ENCODE assay signal across 25 mouse cellular contexts in genomic region chr12:34660027-34660426, GRCm38 (mm10).
DNase-seq lines count a peak whose midpoint lies in the region; TF ChIP-seq lines count a peak whose summit lies in the region.
"Had no signal": no experiment of that assay in that cellular context is flagged by ENCODE, and none has a peak within 500 bp of the region (broad histone marks: within the 10 kb centered on the region; RNA-seq: fewer than 3 reads in every experiment).

No protein-coding gene starts in this region.

- 6% methylated on average over 5 of the region's 5 CpGs for WGBS in thymus, adult 2 months
- WGBS in embryonic facial prominence, embryonic 10.5 days: 48% methylated on average over 5 of the region's 5 CpGs
- WGBS in limb, embryonic 10.5 days: 15% methylated on average over 5 of the region's 5 CpGs

- H3K4me3 ChIP-seq in thymus, adult 2 months (ENCODE audit: control insufficient read depth, insufficient read depth, low read length): no peak overlapping the region
- H3K4me3 ChIP-seq in embryonic facial prominence, embryonic 10.5 days: no peak overlapping the region
- no peak overlapping the region for H3K4me3 ChIP-seq in limb, embryonic 10.5 days
- H3K4me3 ChIP-seq: embryonic facial prominence, embryonic 13.5 days; embryonic facial prominence, embryonic 15.5 days; erythroblast, embryonic 14.5 days; forebrain, embryonic 10.5 days; forebrain, embryonic 12.5 days had no signal

- peak; percentile 11 for DNase-seq in thymus, postnatal 4 days
- DNase-seq in thymus, adult 2 months: no peak
- peak; percentile 14 for DNase-seq in embryonic facial prominence, embryonic 10.5 days (ENCODE audit: low spot score)
- DNase-seq in limb, embryonic 10.5 days (ENCODE audit: low spot score): peak; percentile 66
- peak; percentile 46 for DNase-seq in mesoderm, embryonic 11.5 days (ENCODE audit: low read depth, low spot score)
- no peak for DNase-seq in MN1 (ENCODE audit: low spot score)
- DNase-seq in neural tube, embryonic 10.5 days (ENCODE audit: extremely low spot score, low spot score): no peak
- DNase-seq in embryo, embryonic 11 days: no peak
- DNase-seq: adrenal gland, adult 2 months; adrenal gland, postnatal 10 days; adrenal gland, postnatal 25 days; B cell, adult 2 months; cerebellum, adult 11 months; cerebellum, adult 18-20 months; cerebellum, adult 8-10 months; cerebellum, adult 9-11 months; cerebellum, postnatal 14 days; cerebellum, postnatal 36 days had no signal

- no peak for TF ChIP-seq CTCF in thymus, adult 2 months (IDR thresholded peaks at IDR 0.05; ENCODE audit: borderline replicate concordance, control insufficient read depth, extremely low read depth, insufficient read depth, low read length, poor library complexity)

- no peaks in the 10 kb centered on the region for H3K27me3 ChIP-seq in thymus, adult 2 months (ENCODE audit: control insufficient read depth, insufficient read depth, low read length)
- H3K27me3 ChIP-seq in embryonic facial prominence, embryonic 10.5 days (replicated peaks; ENCODE audit: low read depth, poor library complexity, severe bottlenecking): no peaks in the 10 kb centered on the region
- H3K27me3 ChIP-seq in limb, embryonic 10.5 days (ENCODE audit: low read depth, poor library complexity, severe bottlenecking): 0 out of 2 replicates have a peak, but pooled peaks cover 2% of the 10 kb centered on the region
- H3K27me3 ChIP-seq: CH12.LX; embryonic facial prominence, embryonic 13.5 days; embryonic facial prominence, embryonic 15.5 days; forebrain, embryonic 12.5 days had no signal

- peaks cover 5% of the 10 kb centered on the region for H3K4me1 ChIP-seq in thymus, adult 2 months (replicated peaks; ENCODE audit: control insufficient read depth, insufficient read depth, low read length)
- peaks cover 18% of the 10 kb centered on the region; the same call in 1 of the 2 replicates for H3K4me1 ChIP-seq in embryonic facial prominence, embryonic 10.5 days
- H3K4me1 ChIP-seq in limb, embryonic 10.5 days: peaks cover 33% of the 10 kb centered on the region
- H3K4me1 ChIP-seq: embryonic facial prominence, embryonic 15.5 days had no signal

- no peaks in the 10 kb centered on the region for H3K9me3 ChIP-seq in embryonic facial prominence, embryonic 10.5 days
- no peaks in the 10 kb centered on the region for H3K9me3 ChIP-seq in limb, embryonic 10.5 days (replicated peaks)
- H3K9me3 ChIP-seq: embryonic facial prominence, embryonic 13.5 days; embryonic facial prominence, embryonic 15.5 days; forebrain, embryonic 10.5 days; forebrain, embryonic 12.5 days; G1E had no signal

- H3K36me3 ChIP-seq in thymus, adult 2 months (ENCODE audit: control insufficient read depth, insufficient read depth, low read length): no peaks in the 10 kb centered on the region
- no peaks in the 10 kb centered on the region for H3K36me3 ChIP-seq in embryonic facial prominence, embryonic 10.5 days (replicated peaks)
- no peaks in the 10 kb centered on the region for H3K36me3 ChIP-seq in limb, embryonic 10.5 days
- H3K36me3 ChIP-seq: embryonic facial prominence, embryonic 13.5 days; embryonic facial prominence, embryonic 15.5 days; forebrain, embryonic 10.5 days; forebrain, embryonic 12.5 days; G1E had no signal

- TF ChIP-seq POLR2A in thymus, adult 2 months (IDR thresholded peaks at IDR 0.05; ENCODE audit: control insufficient read depth, extremely low read depth, insufficient read depth, low read length, poor library complexity): no peak

- no peak overlapping the region for H3K27ac ChIP-seq in thymus, adult 2 months (ENCODE audit: control insufficient read depth, insufficient read depth, low read length)
- no peak overlapping the region for H3K27ac ChIP-seq in embryonic facial prominence, embryonic 10.5 days (replicated peaks)
- H3K27ac ChIP-seq in limb, embryonic 10.5 days: no peak overlapping the region
- H3K27ac ChIP-seq: embryonic facial prominence, embryonic 13.5 days; embryonic facial prominence, embryonic 15.5 days; forebrain, embryonic 10.5 days; forebrain, embryonic 12.5 days had no signal

Comparison
In these comparisons a context has a peak if more than half of its experiments do, and no peak if none do; other contexts are left out.
1. DNase-seq: peak in thymus, postnatal 4 days (single experiment), embryonic facial prominence, embryonic 10.5 days (single experiment), limb, embryonic 10.5 days (single experiment) and mesoderm, embryonic 11.5 days (single experiment); none in thymus, adult 2 months (single experiment), MN1 (single experiment), neural tube, embryonic 10.5 days (single experiment) and embryo, embryonic 11 days (single experiment).